Mouse (Mus musculus): ENCODE results near the gene Unc80. TPM values are rescaled to one million over a fixed set of nuclear protein-coding genes. Genes with fewer than 3 reads are reported as not detected.

Unc80 gene
- total RNA-seq (2015) (not detected in 2 replicates), total RNA-seq (2017) (not detected in 2 replicates)

DNA sequence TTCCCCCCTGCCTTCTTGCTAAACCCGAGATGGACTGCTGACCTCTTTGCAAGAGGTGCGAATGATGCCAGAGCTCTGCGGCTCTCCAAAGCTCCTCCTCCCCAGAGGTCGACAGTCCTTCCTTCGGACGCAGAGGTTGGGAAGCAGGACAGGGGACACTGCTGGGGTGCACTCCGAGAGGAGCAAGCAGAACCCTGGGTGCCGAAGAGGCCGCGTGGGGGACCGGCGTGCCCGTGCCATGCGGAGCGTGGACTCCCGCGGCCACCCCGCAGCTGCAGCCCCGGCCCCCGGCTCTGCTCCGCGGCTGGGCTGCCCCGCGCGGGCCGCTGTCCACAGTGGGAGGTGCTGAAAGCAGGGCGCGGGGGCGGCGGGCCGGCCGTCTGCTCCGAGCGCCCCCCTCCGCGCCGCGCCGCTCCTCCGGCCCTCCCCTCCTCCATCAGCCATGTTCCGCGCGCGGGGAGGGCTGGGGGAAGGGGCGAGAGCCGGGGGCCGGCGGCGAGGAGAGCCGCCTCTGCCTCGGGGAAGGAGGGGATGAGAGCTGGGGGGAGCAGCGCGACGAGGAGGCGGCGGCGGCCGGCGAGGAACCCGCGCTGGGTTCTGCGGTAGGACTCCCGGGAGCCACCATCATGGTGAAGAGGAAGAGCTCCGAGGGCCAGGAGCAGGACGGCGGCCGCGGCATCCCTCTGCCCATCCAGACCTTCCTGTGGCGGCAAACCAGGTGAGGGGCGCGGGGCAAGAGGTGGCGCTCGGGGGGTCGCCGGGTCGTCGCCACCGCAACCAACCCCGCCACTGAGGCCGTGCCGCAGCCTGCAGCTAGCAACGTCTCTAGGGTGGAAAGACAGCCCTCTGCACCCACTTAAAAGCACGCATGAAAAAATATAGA, at the start of gene Unc80:
Unc80 (plus strand) TSS at position 547 of the 883 bp plus-strand sequence.
- no peak for ATAC-seq (ENCODE audit: poor library complexity, severe bottlenecking)

DNA sequence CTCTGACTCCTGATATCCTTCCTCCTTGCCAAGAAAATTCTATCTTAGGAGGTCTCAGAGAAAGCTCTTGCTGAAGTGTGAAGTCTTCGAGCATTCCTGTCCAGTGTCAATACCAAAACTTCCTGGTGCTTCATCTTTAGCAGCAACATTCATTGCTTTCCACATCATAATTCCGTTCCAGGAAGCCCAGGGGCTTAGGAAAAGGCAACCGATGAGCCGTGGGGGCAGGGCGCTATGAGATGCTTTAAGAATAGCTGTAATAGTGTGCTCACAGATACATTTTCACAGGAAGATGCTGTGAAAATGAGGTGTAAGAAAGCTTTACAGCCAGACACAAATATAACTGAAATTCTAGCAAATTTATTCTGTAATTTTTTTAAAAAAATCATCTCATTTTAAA, 42.1 kb upstream of the Unc80 start:
- no peak for ATAC-seq (ENCODE audit: poor library complexity, severe bottlenecking)

DNA sequence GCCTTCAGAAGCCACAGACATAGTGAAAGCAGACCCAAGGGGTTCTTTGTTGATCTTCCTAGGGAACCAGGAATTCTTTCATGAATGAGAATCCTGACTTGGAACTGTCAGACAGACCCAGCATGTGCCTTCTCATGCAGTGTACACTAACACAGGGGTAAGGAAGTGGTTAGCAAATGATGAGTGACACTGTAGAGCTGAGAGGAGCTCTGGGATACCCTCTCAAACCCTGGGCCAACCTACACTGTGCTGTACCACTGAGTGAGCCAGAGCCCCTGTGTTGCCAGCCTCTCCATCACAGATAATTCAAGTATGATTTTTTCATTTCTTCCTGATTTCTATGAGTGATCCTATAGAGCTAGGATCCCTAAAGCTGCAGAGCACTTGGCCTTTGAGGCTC, 37.2 kb upstream of the Unc80 start:
- no peak for ATAC-seq (ENCODE audit: poor library complexity, severe bottlenecking)

DNA sequence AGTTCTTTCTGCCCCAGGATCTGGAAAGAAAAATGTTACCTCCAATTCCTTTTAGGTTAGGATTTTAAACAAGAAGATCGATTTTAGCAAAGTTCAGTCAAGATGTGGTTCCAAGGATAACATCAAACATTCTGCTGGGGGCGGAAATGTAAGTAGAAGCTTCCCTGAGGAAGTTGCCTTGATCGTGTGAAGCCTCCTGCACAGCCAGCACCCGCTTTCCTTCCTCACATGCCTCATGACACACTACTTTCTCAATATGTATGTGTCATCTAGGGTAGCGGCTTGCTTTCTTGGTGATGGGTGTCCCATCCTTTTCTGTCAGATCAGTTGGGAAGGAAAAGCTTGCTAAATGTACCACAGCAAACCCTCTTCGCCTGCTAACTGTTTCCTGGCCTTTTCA, 36.7 kb upstream of the Unc80 start:
- ATAC-seq (ENCODE audit: poor library complexity, severe bottlenecking), result no peak

DNA sequence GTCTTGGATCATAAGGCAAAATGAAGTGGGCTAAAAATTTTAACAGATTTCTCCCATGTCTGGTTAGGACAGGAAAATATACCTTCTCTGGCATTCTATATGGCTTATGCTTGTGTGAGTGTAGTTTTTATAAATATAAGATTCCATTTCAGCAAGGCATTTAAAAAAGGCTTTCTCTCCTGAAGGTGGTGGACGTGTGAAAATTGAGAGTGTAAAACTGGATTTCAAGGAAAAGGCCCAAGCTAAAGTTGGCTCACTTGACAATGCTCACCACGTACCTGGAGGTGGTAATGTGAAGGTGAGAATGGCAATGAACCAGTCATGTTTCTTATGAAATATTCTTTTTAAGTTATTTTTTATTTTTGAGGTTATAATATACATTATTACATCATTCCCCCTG, 30.1 kb upstream of the Unc80 start:
- ATAC-seq (ENCODE audit: poor library complexity, severe bottlenecking), result no peak

DNA sequence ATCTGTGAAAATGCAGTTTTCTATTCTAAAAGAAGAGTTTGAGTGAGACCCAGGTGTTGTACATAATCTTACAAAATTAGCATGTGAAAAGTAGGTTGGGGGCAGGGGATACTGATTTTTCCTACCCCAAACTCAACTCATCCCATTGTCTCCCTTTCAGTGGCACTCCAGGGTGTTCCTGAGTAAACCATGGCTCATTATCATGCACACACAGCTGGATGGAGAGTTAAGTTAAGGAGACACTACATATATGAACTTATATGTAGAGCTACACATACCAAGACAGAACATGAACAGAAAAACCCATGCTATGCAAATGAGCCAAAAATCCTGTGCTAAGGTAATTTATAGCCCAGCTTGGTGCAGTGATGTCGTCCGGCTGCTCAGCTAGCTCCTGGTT, 25.2 kb upstream of the Unc80 start:
- no peak for ATAC-seq (ENCODE audit: poor library complexity, severe bottlenecking)

DNA sequence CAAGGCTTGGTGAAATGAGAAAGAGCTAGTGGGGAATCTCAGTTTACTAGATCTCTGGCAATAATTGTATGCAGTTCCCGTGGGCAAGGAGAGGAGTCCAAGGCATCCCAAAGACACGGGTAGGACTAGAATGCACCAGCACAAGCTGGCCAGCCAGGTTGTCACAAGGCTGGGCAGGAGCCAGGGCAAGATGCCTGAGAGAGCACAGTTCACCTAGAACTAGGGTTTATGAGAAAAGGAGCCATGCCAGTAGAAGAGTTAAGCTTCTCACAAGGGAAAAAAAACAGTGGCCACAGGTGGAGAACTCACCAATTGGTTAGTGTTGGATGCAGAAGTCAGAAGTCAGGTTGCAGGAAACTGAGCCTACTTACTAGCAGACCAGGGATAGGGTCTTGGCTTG, 18.7 kb upstream of the Unc80 start:
- no peak for ATAC-seq (ENCODE audit: poor library complexity, severe bottlenecking)

DNA sequence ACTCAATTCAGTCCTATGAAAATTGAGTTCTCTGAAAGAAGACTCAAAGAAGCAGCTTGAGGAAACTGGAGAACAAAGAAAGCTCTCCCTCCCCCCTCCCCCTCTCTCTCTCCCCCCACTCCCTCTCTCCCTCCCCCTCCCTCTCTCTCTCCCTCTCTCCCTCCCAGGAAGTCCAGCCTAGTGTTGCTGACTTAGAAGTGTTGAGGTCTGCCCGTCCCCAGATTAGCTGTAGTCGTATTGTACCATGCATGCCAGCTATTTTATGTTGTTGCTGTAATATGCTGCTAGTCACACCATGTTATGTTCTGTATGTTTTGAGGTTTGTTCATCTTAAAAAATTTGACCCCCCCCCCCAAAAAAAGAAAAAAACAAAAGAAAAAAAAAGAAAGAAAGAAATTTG, 11.6 kb upstream of the Unc80 start:
- ATAC-seq (ENCODE audit: poor library complexity, severe bottlenecking), result no peak

DNA sequence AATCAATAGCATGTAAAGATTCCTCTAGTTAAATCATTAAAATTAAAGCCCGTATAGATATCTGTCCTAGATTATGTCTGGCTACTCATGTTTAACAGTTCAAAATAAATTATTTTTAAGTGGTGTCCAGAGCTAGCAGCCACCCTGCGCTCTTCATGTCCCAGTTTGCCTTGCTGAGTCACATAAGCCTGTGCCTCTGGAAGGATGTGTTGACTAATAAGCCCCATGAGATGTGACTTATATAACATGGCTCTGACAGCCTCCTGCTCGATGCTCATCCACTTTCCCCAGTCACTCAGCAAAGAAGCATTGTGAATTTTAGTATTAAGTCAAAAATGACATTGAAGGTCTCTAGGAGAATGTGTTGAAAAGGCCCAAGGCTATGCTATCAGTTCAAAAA, 10.4 kb upstream of the Unc80 start:
- no peak for ATAC-seq (ENCODE audit: poor library complexity, severe bottlenecking)

DNA sequence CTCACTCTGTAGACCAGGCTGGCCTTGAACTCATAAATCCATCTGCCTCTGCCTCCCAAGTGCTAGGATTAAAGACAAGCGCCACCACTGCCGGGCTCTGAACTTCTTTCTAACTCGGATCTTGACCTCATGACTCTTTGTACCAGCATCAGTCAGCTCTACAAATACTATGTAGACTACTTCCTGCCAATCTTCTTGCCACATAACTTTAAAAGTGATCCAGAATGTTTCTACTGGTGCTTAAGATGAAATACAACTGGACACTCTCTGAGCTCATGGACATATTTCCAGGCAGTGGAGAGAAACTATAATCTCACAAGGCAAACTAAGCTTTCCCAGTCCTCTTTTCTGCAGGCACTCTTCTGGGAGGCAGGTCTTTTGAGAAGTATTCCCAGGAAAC, 8.8 kb upstream of the Unc80 start:
- ATAC-seq (ENCODE audit: poor library complexity, severe bottlenecking), result no peak

DNA sequence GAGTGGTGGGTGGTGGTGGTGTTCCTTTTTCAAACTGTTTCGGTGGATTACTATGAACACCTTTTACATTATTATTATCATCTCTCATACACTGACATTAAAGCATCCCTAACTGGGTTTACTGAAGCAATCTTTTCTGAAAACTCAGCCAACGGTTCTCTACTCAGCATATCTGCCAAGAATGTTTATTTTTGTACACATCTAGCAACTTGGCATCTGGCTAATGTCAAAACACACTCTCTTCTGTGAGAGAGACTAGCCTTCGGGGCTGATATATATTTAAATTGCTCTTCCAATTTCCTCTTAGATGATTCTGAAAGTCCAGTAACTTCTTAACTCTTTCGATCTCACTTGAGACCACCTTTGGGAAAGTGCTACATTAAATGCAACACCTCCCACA, 7.3 kb upstream of the Unc80 start:
- no peak for ATAC-seq (ENCODE audit: poor library complexity, severe bottlenecking)

DNA sequence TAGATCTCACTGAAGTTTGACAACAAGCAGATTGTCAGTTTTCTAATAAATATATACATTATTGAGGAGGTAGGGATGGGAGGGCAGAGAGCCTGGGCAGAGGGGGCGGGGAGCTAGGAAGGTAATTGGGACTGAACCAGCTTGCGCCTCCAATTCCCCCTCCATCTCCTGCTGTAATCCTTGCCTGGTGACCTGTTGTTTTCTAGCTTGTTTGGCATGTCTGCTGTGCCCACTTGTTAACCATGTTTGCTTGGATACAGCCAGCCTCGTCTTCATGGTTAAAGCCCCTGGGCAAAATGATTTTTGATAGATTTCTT, 495 bp downstream of the Unc80 start:
- no peak for ATAC-seq (ENCODE audit: poor library complexity, severe bottlenecking)

DNA sequence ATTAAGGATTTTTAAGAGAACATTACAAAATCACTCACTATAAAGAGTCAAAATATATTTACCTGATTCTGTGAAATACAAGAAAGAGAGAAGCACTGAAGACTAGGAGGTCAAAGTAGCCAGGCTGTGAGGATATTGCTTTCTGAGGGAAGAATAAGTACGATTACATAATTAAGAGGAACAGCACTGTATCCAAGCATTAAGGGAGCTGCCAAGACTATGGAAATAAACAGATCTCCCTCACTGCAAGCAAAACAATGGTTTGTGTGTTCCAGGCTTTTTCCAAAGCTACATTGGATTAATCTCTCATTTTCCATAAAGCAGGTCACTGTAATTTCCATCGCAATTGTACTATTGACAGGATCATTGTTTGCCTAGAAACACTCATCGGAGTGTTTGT, 14.6 kb downstream of the Unc80 start:
- no peak for ATAC-seq (ENCODE audit: poor library complexity, severe bottlenecking)

DNA sequence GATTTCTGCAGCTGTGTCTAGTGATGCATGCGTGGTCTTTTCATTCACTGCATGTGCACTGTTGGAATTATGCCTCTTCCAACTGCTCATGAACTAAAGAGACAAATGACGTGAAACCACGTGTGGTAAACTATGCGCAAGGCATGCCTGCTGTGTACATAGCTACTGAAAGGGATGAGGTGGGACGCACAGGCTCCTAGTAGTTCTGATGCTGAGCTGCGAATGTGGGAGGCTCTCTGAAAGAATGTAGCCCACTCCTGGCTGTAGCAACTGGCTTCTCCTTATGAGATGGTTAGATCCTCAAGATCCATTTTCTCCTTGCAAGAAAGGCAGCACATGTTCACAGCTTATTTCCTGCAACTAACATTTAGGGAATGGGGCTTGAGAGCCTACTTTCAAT, 24.9 kb downstream of the Unc80 start:
- no peak for ATAC-seq (ENCODE audit: poor library complexity, severe bottlenecking)

DNA sequence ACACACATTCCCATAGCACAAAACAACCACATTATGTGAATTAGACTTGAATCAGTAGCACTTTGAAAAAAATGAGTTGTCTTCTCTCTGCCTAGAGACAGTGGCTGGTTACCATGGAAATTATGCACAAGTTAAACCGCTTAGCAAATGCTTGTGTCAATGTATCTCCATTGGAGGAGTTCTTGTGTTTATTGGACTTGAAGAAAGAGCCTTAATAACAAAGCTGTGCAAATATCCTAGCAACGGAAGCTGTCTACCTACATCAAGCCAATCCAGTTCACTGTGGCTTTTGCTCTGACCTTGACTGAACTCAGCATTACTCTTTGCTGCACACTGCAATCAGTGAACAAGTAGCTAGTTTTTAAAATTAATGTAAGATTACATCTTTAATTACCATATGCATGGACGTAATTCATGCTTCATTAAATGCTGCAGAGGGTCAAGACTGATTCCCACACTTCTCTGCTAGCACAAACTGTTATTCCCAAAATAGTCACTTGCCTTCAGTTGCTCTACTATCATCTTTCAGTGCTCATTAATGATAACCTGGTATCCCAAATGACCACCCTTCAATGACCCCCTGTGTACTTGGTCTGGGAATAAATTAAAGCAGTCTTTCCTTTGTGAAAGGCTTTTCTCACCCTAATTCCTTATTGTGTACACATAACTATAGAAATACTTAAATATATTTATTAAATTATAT, 27.3 kb downstream of the Unc80 start:
- no peak for ATAC-seq (ENCODE audit: poor library complexity, severe bottlenecking)

DNA sequence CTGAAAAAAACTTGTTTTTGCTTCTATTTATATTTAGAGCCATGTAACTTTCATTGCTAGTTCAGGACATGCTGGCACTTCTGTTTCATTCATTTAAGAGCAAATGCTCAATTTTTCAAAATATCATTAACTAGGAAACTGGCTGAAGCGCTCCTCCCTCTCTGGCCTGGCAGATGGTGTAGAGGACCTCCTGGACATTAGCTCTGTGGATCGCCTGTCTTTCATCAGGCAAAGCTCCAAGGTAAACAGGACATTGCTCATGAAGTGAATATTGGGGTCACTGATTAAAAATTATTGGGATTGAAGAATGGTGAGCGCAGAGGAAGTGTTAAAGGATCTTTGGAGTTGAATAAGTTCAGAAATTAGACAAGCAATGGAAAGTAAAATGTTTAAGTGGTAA, 82.6 kb downstream of the Unc80 start:
- no peak for ATAC-seq (ENCODE audit: poor library complexity, severe bottlenecking)

DNA sequence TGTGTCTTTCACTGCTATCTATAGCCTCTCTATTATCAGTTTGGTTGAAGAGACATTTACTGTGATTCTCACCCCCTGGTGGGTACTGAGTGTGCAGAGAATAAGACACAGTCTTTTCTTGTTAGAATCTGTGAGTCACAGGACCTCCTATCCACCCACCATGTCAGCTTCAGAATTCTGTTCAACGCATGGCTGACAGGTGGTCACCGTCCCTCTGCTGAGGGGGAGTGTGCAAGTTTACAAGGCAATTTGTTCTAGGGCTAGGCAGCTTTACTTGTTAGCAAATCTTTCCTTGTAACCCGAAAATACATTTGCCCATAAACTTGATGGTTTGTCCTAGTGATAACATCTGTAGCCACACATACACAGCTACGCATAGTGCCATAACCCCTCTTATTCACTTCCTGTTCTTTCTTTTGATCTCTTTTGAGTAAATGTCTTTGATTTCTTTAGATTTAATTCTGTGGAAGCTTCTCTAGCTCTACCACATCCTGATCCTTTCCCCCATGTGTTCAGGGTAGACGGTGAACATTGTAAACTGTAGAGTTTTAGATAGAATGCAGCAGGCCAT, 84.3 kb downstream of the Unc80 start:
- peak; percentile 59; the same call in 1 of the 2 replicates for ATAC-seq (ENCODE audit: poor library complexity, severe bottlenecking)

DNA sequence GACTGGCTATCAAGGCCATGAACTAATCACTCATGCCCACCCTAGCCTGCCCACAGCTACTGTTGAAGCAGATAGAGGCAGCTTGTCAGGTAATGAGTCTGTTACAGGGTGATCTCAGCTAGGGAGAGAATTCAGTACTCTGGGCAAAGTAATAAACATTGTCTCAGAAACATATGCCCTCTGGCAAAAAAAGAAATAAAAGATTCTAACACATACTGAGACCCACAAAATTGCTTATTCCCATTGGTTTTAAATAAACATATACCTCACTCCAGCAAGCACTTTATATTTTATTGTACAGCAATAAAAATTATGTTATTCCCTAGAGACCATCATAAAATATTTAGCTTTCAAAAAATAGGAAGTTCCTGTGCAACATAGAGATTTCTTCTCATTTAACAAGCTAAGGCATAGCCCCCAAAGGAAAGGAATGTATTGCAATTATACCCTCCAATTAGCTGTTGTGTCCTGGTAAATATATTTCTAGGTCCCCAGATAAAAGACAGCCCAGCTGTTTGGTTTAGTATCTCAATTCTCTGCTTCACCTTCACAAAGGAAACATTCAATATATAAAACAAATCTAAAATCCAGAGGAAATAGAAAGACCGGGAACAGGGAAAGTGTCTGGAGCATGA, 93.6 kb downstream of the Unc80 start:
- no peak for ATAC-seq (ENCODE audit: poor library complexity, severe bottlenecking)

DNA sequence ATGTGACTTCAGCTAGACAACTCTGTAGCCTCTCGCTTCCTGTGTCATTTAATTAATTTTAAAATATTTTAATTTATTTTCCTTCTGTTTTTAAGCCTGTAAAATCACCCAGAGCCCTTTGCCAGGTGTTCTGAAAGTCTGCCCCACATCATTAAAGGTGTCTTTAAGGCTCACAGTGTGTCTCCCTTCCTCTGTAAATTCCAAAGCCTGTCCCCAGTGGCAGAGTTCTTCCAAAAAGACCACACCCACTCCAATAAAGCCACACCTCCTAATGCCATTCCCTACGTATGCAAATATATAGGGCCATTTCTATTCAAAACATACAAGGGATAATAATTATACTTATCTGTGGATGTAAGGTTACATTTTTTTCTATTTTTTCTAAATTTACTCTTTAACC, 94.2 kb downstream of the Unc80 start:
- ATAC-seq (ENCODE audit: poor library complexity, severe bottlenecking), result no peak

DNA sequence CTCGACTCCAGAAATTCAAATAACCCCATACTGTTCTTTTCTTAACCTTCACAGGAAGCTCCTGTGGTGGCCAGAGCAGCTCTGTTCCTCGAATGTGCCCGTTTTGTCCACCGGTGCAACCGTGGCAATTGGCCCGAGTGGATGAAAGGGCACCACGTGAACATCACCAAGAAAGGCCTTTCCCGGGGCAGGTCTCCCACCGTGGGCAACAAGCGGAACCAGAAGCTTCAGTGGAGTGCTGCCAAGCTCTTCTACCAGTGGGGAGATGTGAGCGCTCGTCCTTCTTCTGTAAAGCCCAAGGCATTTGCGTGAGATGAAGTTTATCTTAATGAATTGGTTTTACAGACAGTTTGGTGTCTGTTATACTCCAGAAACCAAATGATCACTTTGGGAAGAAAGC, 101.6 kb downstream of the Unc80 start:
- ATAC-seq (ENCODE audit: poor library complexity, severe bottlenecking), result no peak

DNA sequence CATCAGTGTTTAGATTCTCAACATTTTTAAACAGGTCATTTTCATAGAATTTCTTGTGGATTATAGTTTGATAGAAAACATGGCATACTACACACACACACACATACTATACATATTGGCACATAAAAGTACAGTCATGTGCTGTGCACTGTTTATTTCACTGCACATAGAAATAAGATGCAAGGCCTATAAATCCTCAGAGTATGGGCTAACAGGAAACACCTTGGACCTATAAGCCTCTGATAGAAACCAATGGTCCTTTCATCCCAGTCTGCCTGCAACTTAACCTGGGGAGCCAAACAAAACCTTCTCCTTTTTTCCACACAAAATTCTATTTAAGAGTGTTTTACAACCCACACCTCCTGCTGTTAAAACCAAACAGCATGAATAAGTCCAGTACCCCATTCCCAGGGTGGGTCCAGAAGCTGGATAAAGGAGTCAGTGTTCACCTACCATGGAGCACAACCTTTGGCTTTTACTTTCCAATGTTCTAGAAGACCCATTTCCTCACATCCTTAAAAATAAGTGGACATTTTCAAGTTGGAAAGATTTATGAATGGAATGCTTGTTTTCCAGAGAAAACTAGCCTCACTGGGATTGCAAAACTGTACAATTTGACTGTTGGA, 129.1 kb downstream of the Unc80 start:
- ATAC-seq (ENCODE audit: poor library complexity, severe bottlenecking), result no peak

Measured in megakaryocyte, adult 5-6 weeks (primary cell).